Mouse (Mus musculus): Measurements from ENCODE around the gene Adh7.

The Adh7 gene

GRCm38 (mm10) chr3:138224363-138224954 lies 6.9 kb downstream of the Adh7 start:
- no peak for DNase-seq

GRCm38 (mm10) chr3:138225331-138225730 lies 7.8 kb downstream of the Adh7 start:
- DNase-seq, result no peak

- no peak for DNase-seq
These were observed 8.3 kb downstream of the Adh7 start for GRCm38 (mm10) chr3:138225853-138226252.

GRCm38 (mm10) chr3:138226476-138226875 lies 8.9 kb downstream of the Adh7 start:
- DNase-seq, result no peak

- no peak for DNase-seq
These were observed 9.5 kb downstream of the Adh7 start for GRCm38 (mm10) chr3:138227082-138227481.

GRCm38 (mm10) chr3:138227782-138228181 lies 10.2 kb downstream of the Adh7 start:
- DNase-seq, result no peak

GRCm38 (mm10) chr3:138229448-138229847 lies 11.9 kb downstream of the Adh7 start:
- no peak for DNase-seq

GRCm38 (mm10) chr3:138230266-138230665 lies 12.7 kb downstream of the Adh7 start:
- no peak for DNase-seq

- DNase-seq, result no peak
These were observed 14.0 kb downstream of the Adh7 start for GRCm38 (mm10) chr3:138231531-138231930.

GRCm38 (mm10) chr3:138236546-138237163 lies 19.1 kb downstream of the Adh7 start:
- DNase-seq, result no peak

GRCm38 (mm10) chr3:138238046-138238445 lies 20.5 kb downstream of the Adh7 start:
- no peak for DNase-seq

GRCm38 (mm10) chr3:138239461-138239860 lies 21.9 kb downstream of the Adh7 start:
- no peak for DNase-seq

GRCm38 (mm10) chr3:138240411-138240810 lies 22.9 kb downstream of the Adh7 start:
- DNase-seq, result no peak

- no peak for DNase-seq
These were observed 23.4 kb downstream of the Adh7 start for GRCm38 (mm10) chr3:138240942-138241341.

GRCm38 (mm10) chr3:138241371-138241770 lies 23.8 kb downstream of the Adh7 start:
- DNase-seq, result no peak

- no peak for DNase-seq
These were observed 24.6 kb downstream of the Adh7 start for GRCm38 (mm10) chr3:138242021-138242726.

- DNase-seq, result no peak
These were observed 25.4 kb downstream of the Adh7 start for GRCm38 (mm10) chr3:138242933-138243332.

GRCm38 (mm10) chr3:138244338-138244874 lies 26.8 kb downstream of the Adh7 start:
- no peak for DNase-seq

- DNase-seq, result no peak
These were observed 29.0 kb downstream of the Adh7 start for GRCm38 (mm10) chr3:138246511-138247020.

- DNase-seq, result no peak
These were observed 29.7 kb downstream of the Adh7 start for GRCm38 (mm10) chr3:138247241-138247640.

- DNase-seq, result no peak
These were observed 30.5 kb downstream of the Adh7 start for GRCm38 (mm10) chr3:138248011-138248410.

GRCm38 (mm10) chr3:138248746-138249145 lies 31.2 kb downstream of the Adh7 start:
- DNase-seq, result no peak

- DNase-seq, result no peak
These were observed 33.6 kb downstream of the Adh7 start for GRCm38 (mm10) chr3:138251156-138251555.

- DNase-seq, result no peak
These were observed 36.6 kb downstream of the Adh7 start for GRCm38 (mm10) chr3:138254205-138254604.

All from B cell, adult 2 months (primary cell).